Mouse (Mus musculus) brain, embryonic 14.5 days (tissue): Measurements from ENCODE around the gene Hoxc6. TPM values are rescaled to one million over a fixed set of nuclear protein-coding genes. Genes with fewer than 3 reads are reported as not detected.

ENCODE experiments used
- DNase-seq: peaks from one replicate; pipeline ENCODE4 v3.0.0-alpha.2; 2011; ENCODE audit warnings: low read depth
- CTCF ChIP-seq: fragments of 200-500 bp; IDR thresholded peaks from 2 replicates; pipeline ENCODE4 v1.5.1; 2012; ENCODE audit warnings: inconsistent platforms, mild to moderate bottlenecking, moderate library complexity, borderline replicate concordance; ENCODE audit not compliant: insufficient read depth, insufficient read length; ENCODE audit errors: extremely low read depth
- POLR2A ChIP-seq: fragments of 200-500 bp; IDR thresholded peaks from 2 replicates; pipeline ENCODE4 v1.6.1; 2012; ENCODE audit warnings: mild to moderate bottlenecking, inconsistent platforms, borderline replicate concordance; ENCODE audit not compliant: poor library complexity, insufficient read depth, insufficient read length, severe bottlenecking; ENCODE audit errors: extremely low read depth
- polyA plus RNA-seq: library from polyadenylated mRNA; depleted of rRNA; stranded (reverse); fragments of >200 nt; gene quantifications from 2 replicates; pipeline ENCODE4 v1.2.3, GENCODE M21; 2012

Gene Hoxc6
- polyA plus RNA-seq, 1 experiment = 0.63 TPM

DNA sequence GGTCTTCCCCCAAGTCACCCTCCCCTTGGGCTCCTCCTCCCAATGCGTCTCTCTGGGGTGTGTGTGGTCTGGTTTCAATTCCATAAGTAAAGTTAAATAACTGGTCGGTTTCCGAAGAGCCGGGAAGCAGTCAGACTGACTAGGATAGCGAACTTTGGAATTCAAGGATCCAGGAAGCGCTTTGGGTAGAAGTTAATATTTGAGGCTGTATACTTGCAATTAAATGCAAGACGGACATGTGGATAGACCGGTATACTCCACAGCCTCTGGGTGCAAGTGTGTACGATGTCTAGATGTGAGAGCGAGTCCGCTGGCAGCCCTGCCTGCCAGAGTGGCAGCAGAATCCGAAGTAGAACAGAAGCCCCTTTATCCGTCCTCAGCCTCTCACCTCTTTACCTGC, 35.6 kb upstream of the Hoxc6 start:
- DNase-seq = no peak
- TF ChIP-seq CTCF (no peak), POLR2A (no peak)

- no peak for DNase-seq
- TF ChIP-seq CTCF = no peak
- TF ChIP-seq POLR2A = no peak
These were observed 34.8 kb upstream of the Hoxc6 start for GRCm38 (mm10) chr15:102963259-102963658.

DNA sequence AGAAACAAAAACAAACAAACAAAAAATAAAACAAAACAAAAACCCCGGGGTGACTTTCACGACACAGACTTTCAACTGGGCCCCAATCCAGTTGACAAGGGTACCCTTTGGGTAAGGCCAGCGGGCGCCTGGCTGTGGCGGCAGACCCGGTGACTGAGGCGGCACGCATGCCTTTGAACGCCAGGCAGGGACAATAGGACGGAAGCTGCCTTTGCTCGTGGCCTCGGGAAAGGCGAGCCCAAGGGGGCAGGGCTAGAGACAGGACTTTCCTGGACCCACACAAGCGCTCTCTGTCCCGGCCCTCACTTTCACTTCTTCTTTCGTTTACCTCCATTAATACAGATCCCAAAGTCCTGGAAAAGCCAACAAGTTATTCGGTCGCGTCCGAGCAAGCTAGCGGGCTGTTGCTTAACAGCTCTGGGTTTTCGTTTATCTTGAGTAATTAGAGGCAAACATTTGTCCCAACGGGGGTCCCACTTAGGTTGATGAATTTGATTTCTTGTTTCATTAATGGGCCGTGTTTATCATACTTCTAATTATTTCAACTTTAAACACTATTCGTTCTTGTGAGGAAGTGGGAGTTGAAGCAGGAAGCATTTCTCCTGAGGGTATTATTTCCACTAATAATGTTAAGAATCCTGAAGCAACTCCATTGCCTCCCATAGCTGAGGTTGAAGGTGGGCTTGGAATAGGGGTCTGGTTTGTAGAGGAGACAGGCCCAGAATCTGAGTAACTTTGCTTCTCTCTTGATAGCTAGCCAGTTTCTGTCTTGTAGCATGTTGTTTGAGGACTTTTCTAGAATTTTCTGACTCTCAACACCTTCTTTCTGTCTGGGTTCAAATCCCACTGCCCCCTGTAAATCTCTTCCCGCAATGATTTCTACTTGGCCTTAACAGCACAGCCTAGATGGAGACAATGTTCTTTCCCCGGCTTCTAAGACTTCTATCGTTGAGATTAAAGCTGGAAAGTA, 34.1 kb upstream of the Hoxc6 start:
- DNase-seq = peak; percentile 37
- TF ChIP-seq POLR2A (no peak), CTCF (no peak)

- no peak for DNase-seq
- TF ChIP-seq CTCF = no peak
- TF ChIP-seq POLR2A = no peak
These were observed 32.8 kb upstream of the Hoxc6 start for GRCm38 (mm10) chr15:102965003-102965891.

DNA sequence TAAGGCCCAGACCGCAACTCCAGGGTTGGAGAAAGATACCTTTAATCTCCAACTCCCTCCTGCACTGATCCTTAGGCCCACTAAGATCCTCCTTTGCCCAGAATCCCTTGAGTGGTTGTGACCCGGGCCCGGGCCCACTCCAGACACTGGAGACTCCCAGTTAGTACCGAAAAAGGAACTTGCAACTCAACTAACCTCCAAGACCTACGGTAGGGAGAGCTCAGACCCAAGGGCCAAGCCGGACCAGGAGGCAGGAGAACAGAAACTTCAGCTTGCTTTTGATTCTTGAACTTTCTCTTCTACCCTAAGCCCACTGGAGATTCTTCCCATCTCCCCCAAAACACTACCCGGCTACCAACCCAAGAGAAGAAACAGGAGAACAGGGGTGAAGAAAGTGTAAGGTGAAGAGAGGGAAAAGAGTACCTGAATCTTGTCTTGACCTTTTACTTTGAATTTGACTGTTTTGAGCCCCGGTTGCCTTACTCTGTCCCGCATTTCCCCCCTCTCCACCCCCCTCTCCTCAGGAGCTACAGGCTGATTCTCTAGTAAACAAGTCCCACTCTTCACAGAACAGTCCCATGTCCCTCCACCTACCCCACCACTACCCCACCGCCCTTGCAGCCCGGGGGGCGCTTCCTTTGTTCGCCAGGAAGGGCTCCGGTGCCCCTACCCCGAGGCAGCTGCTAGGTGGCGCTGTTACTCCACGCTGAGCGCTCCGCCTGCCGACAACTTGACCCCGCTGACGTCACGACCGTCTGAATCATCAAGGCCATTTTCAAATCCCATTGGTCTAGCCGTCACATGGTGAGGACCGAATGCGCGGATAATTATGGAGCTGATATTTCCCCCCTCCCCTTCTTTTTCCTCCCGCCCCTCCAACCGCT, 31.9 kb upstream of the Hoxc6 start:
- DNase-seq = peak; percentile 75
- TF ChIP-seq POLR2A (no peak), CTCF (peak; percentile 71)

DNA sequence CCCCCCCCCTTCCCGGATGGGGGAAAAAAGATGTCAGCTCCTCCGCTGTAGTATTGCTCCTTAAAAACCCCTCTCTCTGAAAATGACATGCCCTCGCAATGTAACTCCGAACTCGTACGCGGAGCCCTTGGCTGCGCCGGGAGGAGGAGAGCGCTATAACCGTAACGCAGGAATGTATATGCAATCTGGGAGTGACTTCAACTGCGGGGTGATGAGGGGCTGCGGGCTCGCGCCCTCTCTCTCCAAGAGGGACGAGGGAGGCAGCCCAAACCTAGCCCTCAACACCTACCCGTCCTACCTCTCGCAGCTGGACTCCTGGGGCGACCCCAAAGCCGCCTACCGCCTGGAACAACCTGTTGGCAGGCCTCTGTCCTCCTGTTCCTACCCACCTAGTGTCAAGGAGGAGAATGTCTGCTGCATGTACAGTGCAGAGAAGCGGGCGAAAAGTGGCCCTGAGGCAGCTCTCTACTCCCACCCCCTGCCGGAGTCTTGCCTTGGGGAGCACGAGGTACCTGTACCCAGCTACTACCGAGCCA, 31.2 kb upstream of the Hoxc6 start, which contains the start of gene Hoxc10:
Hoxc10 (plus strand) TSS at position 21 of the 536 bp plus-strand sequence.
- no peak for DNase-seq
- TF ChIP-seq CTCF = no peak
- TF ChIP-seq POLR2A = no peak

DNA sequence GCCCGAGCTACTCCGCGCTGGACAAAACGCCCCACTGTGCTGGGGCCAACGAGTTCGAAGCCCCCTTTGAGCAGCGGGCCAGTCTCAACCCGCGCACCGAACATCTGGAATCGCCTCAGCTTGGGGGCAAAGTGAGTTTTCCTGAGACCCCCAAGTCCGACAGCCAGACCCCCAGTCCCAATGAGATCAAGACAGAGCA, 30.8 kb upstream of the Hoxc6 start, which contains the start of gene Hoxc5:
Hoxc5 (plus strand) TSS at position 132 of the 199 bp plus-strand sequence.
- TF ChIP-seq POLR2A = no peak
- no peak for TF ChIP-seq CTCF
- no peak for DNase-seq

DNA sequence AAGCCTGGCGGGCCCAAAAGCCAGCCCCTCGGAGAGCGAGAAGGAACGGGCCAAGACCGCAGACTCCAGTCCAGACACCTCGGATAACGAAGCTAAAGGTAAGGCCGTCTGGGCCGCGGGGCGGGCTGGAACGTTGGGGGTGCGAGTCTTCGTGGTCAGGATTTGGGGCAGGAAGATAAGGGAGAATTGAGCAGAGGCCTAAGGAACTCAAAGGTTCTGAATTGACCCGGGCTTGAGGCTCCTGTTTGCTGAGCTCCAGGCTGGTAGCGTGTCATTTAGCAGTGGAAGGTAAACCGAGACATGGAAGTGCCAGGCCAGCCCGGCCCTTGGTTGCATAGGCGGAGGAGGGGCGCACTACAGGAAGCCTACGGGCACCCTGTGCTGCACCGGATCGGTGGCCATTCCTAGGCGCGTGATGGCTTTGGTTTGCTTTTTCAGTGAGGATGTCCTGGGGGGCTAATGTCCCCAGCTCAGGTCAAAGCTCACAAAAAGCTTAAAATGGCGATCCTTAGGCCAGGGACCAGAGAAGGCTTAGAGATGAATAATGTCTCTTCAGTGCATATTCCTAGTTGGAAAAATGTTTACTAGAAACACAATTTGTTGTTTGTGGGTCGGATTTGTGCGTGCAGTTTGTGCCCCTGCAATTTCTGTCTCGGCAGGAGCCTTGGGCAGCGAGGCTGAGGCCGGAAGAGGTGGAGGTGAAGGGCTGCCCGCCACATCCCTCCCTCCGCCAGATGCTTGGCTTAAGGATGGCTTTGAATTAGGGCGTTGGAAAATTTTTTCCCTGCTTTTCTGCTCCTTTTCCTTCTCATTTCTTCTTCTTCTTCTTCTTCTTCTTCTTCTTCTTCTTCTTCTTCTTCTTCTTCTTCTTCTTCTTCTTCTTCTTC, 30.3 kb upstream of the Hoxc6 start:
- TF ChIP-seq POLR2A (no peak), CTCF (no peak)
- DNase-seq = no peak

GRCm38 (mm10) chr15:102969296-102969695, 28.8 kb upstream of the Hoxc6 start:
- DNase-seq = no peak
- TF ChIP-seq CTCF (no peak), POLR2A (no peak)
